Mouse (Mus musculus) brain, embryonic 14.5 days (tissue): Measurements from ENCODE around the gene 4931422A03Rik.

Source experiments
- CTCF ChIP-seq: fragments of 200-500 bp; IDR thresholded peaks from 2 replicates; pipeline ENCODE4 v1.5.1; 2012; ENCODE audit warnings: inconsistent platforms, mild to moderate bottlenecking, moderate library complexity, borderline replicate concordance; ENCODE audit not compliant: insufficient read depth, insufficient read length; ENCODE audit errors: extremely low read depth
- POLR2A ChIP-seq: fragments of 200-500 bp; IDR thresholded peaks from 2 replicates; pipeline ENCODE4 v1.6.1; 2012; ENCODE audit warnings: mild to moderate bottlenecking, inconsistent platforms, borderline replicate concordance; ENCODE audit not compliant: poor library complexity, insufficient read depth, insufficient read length, severe bottlenecking; ENCODE audit errors: extremely low read depth

DNA sequence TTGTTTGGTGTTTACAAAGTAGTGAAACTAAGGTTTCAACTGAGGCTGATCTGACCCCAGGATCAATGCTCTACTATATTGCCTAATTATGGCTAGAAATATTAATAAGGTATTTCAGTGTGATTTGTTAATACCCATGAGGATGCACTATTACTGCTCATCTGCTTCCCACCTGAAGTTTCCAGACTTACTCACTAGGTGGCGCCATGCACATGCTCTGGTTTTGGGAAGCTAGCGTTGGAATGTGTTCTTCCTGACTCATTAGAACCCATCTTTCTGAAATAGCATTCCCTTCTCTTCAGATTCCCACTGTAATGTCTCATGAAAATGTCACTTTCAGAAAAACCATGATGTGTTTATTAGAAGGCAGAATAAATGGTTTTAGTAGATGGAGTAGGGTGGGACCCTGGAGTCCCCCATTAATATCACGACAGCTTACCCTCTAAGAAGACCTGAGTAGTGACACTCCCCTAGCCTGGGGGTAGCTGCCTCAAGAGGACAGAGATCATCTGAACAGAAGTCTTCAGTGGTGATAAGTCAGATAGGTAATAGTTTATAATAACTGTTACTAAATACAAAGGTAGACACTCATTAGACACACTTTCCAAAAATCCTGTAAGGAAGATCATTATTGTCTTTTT lies 6.8 kb upstream of the 4931422A03Rik start:
- TF ChIP-seq CTCF (peak; percentile 82; the same call in 1 of the 2 replicates), POLR2A (no peak)
